Mouse (Mus musculus) heart, adult 2 months (tissue): ENCODE data around the gene Dad1. TPM values are rescaled to one million over a fixed set of nuclear protein-coding genes. Genes with fewer than 3 reads are reported as not detected.
A peak's percentile ranks its signal among the peaks of the same experiment; 100 is the strongest.

Source experiments
- DNase-seq, 2 experiments: peaks; one replicate each; pipeline ENCODE4 v3.0.0; 2021
- H3K27ac ChIP-seq: fragments of 200-600 bp; 2 replicates; pipeline ENCODE4 v1.8.1; 2022
- H3K27me3 ChIP-seq: fragments of 200-500 bp; 2 replicates; pipeline ENCODE4 v1.6.1; 2012; ENCODE audit warnings: mild to moderate bottlenecking, low read length, inconsistent platforms, mixed read lengths; ENCODE audit not compliant: control insufficient read depth, insufficient read depth
- H3K36me3 ChIP-seq: fragments of 200-500 bp; 2 replicates; pipeline ENCODE4 v1.6.1; 2012; ENCODE audit warnings: low read length, inconsistent platforms; ENCODE audit not compliant: control insufficient read depth, insufficient read depth
- H3K4me1 ChIP-seq: fragments of 200-500 bp; 2 replicates; pipeline ENCODE4 v1.6.1; 2011; ENCODE audit warnings: low read length; ENCODE audit not compliant: control insufficient read depth, insufficient read depth
- H3K4me3 ChIP-seq: fragments of 200-600 bp; 2 replicates; pipeline ENCODE4 v1.8.1; 2022
- H3K79me2 ChIP-seq: fragments of 200-500 bp; replicated peaks from 2 replicates; pipeline ENCODE4 v1.6.1; 2012; ENCODE audit warnings: mild to moderate bottlenecking, inconsistent platforms, low read length, moderate library complexity, mixed read lengths; ENCODE audit not compliant: control insufficient read depth, insufficient read depth
- H3K9ac ChIP-seq: fragments of 200-500 bp; 2 replicates; pipeline ENCODE4 v1.6.1; 2012; ENCODE audit warnings: low read depth, mild to moderate bottlenecking, control low read depth, inconsistent platforms, low read length, mixed read lengths
- CTCF ChIP-seq: fragments of 200-600 bp; IDR thresholded peaks from 2 replicates; pipeline ENCODE4 v1.8.1; 2022; ENCODE audit warnings: antibody characterized with exemption, mild to moderate bottlenecking, moderate library complexity
- EP300 ChIP-seq: fragments of 200-500 bp; IDR thresholded peaks from 2 replicates; pipeline ENCODE4 v1.6.1; 2011; ENCODE audit warnings: low read depth, low read length, control low read depth; ENCODE audit not compliant: insufficient read depth
- POLR2A ChIP-seq: fragments of 200-500 bp; IDR thresholded peaks from 2 replicates; pipeline ENCODE4 v1.6.1; 2011; ENCODE audit warnings: mild to moderate bottlenecking, low read depth, low read length, control low read depth; ENCODE audit not compliant: insufficient read depth
- WGBS: fragments of 180-500 bp; shearing (Covaris S2); methylation state at CpG from one replicate; pipeline ENCODE4 v1.1.7; 2018; 5-methylcytosine and 5-hydroxymethylcytosine counted together
- intact Hi-C: fragments of 180-260 bp; cut with DNase I; formaldehyde crosslinking; loops from one replicate; pipeline ENCODE4 v1.15.1; 2025
- polyA plus RNA-seq: library from polyadenylated mRNA; depleted of rRNA; stranded (reverse); fragments of >200 nt; gene quantifications from 2 replicates; pipeline ENCODE4 v1.2.3, GENCODE M21; 2012
- total RNA-seq, 2 experiments: library from RNA; stranded (reverse); gene quantifications; 2 replicates each; pipeline ENCODE4 v1.2.3; 2021

The Dad1 gene
- total and polyA plus RNA-seq, 3 experiments = 99.0 to 393 (median 115) TPM

DNA sequence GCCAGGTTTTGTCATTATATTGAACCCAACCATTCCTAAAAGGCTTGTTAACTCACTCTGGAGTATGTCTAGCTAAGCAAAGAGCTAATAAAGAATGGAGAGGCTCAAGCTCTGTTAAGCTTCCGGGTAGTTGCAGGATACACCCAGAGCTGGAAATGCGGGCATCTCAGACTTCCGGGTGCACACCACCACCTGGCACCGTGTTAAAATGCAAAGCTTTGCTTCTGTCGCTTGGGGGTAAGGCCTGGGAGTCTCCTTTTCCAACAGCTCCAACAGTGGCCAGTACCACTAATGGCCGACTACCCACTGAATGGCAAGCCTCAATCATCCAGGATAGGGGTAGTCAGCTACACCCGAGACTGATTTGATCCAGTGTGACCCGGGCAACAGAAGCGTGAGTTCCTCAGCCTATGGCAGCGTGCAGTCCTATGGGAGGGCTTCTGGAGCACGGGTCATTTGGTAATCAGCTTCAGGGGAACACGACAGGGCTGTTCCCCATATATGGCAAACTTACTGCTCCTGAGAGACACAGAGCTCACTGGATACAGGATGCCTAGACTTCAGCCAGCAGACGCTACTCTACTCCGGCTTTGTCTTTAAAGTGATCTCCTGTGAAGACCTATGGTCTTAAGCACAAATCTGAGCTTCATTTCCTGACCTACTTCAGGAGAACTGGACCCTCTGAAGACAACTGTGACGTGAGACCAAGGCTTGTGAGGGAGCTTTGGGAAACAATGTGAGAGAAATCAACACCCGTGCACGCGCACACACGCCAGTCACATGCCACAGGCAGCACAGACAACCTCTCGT is 19.5 kb downstream of the Dad1 start:
- no peaks in the 10 kb centered on the region for H3K27me3 ChIP-seq
- WGBS = 67% methylated on average over 20 of the region's 20 CpGs
- peaks cover 5% of the 10 kb centered on the region for H3K4me1 ChIP-seq
- no peak for DNase-seq
- H3K4me3 ChIP-seq = no peak overlapping the region
- H3K79me2 ChIP-seq = no peaks in the 10 kb centered on the region
- intact Hi-C loops = loop anchor here (5.0 kb wide), 2 partner anchors 93 to 113 kb away; no protein-coding TSS in a partner anchor
- TF ChIP-seq POLR2A (no peak), EP300 (no peak), CTCF (no peak)
- H3K27ac ChIP-seq = peak overlapping the region; percentile 7; the same call in 1 of the 2 replicates
- no peaks in the 10 kb centered on the region for H3K36me3 ChIP-seq
- H3K9ac ChIP-seq = no peak overlapping the region

DNA sequence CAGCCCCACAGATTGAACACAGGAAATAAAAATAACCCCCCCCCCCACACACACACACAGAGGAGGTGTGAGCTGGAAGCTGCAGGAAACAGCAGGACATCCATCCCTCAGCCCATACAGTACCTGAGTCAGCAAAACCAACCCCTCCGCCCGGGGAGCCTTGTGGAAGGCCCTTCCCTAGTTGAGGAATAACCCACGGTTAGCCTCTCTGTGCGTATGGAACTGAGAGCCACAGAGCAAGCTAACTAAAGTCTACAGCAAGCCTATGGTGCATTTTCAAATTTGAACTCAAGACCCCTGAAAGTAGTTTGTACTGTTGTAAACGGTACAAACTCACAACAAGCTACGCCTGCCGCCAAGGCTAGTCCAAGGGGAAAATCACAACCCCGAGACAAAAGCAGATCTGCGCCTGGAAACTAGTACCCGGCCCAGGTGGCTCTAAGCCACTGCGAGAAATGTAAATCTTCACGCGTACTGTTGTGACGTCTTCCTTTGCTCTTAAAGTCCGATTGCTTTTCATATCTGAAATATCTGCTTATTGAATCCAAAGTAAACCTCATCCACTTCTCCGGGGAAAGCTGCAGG is 20.3 kb downstream of the Dad1 start:
- intact Hi-C loops = no loop called here
- H3K79me2 ChIP-seq = no peaks in the 10 kb centered on the region
- H3K4me1 ChIP-seq = peaks cover 5% of the 10 kb centered on the region
- H3K27me3 ChIP-seq = no peaks in the 10 kb centered on the region
- H3K9ac ChIP-seq = no peak overlapping the region
- no peaks in the 10 kb centered on the region for H3K36me3 ChIP-seq
- WGBS = 46% methylated on average over 16 of the region's 16 CpGs
- H3K4me3 ChIP-seq = peak overlapping the region; percentile 21; the same call in 1 of the 2 replicates
- TF ChIP-seq POLR2A (no peak), EP300 (no peak; the same call in 1 of the 2 replicates), CTCF (no peak)
- DNase-seq = peak in 1 of 2 experiments; percentile 32
- H3K27ac ChIP-seq = peak overlapping the region; percentile 47

GRCm38 (mm10) chr14:54232811-54233558 is 20.9 kb downstream of the Dad1 start:
- 19% methylated on average over 9 of the region's 9 CpGs for WGBS
- Histone ChIP-seq H3K9ac (no peak overlapping the region), H3K79me2 (no peaks in the 10 kb centered on the region), H3K27ac (peak overlapping the region; percentile 8), H3K4me1 (peaks cover 6% of the 10 kb centered on the region), H3K4me3 (no peak overlapping the region; the same call in 1 of the 2 replicates), H3K36me3 (no peaks in the 10 kb centered on the region), H3K27me3 (no peaks in the 10 kb centered on the region)
- TF ChIP-seq POLR2A = no peak
- TF ChIP-seq EP300 = peak; percentile 73; the same call in 1 of the 2 replicates
- peak; percentile 48 to 73 for DNase-seq
- intact Hi-C loops = no loop called here

GRCm38 (mm10) chr14:54232143-54232542 is 21.8 kb downstream of the Dad1 start:
- 66% methylated on average over 9 of the region's 9 CpGs for WGBS
- H3K79me2 ChIP-seq = no peaks in the 10 kb centered on the region
- intact Hi-C loops = no loop called here
- no peak overlapping the region for H3K4me3 ChIP-seq
- H3K27ac ChIP-seq = no peak overlapping the region
- H3K9ac ChIP-seq = no peak overlapping the region
- H3K4me1 ChIP-seq = peaks cover 8% of the 10 kb centered on the region
- no peaks in the 10 kb centered on the region for H3K36me3 ChIP-seq
- no peak for DNase-seq
- no peak for TF ChIP-seq EP300
- TF ChIP-seq CTCF = no peak
- no peak for TF ChIP-seq POLR2A
- no peaks in the 10 kb centered on the region for H3K27me3 ChIP-seq

DNA sequence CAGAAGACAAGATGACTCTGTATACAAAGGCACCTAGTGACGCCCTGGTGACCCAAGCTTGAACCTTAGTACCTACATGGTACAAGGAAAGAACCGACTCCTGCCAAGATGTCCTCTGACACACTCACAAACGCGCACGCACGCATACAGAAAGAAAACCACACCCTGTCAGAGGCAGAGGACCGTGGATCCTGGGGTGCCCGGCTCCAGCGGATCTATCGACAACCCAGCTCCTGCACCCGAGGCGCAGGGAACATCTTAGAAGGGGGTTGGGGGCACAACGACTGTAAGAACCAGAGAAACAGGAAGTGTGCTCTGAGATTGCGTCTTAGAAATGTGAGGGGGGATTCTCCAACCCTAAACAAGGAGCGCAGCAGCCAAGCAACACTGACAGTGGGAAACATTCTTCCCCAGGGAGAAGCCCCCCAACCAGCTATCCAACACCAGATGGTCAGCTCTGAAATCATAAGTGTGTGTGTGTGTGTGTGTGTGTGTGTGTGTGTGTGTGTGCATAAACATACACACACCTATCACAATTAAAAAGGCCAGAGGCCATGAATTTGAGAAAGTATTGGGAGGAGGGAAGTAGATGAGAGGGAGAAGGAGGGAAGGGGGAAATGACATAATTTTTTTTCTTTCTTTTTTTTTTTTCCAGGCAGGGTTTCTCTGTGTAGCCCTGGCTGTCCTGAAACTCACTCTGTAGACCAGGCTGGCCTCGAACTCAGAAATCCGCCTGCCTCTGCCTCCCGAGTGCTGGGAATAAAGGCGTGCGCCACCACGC is 22.5 kb downstream of the Dad1 start:
- no peaks in the 10 kb centered on the region for H3K36me3 ChIP-seq
- H3K27ac ChIP-seq = no peak overlapping the region
- no peak overlapping the region for H3K9ac ChIP-seq
- no peak for TF ChIP-seq CTCF
- no peak for TF ChIP-seq EP300
- TF ChIP-seq POLR2A = no peak
- no peaks in the 10 kb centered on the region for H3K79me2 ChIP-seq
- H3K4me3 ChIP-seq = no peak overlapping the region
- peak in 1 of 2 experiments; percentile 29 for DNase-seq
- 69% methylated on average over 21 of the region's 21 CpGs for WGBS
- intact Hi-C loops = no loop called here
- peaks cover 8% of the 10 kb centered on the region for H3K4me1 ChIP-seq
- no peaks in the 10 kb centered on the region for H3K27me3 ChIP-seq
